Mouse (Mus musculus) stomach, embryonic 16.5 days (tissue): Measurements from ENCODE around the gene Vstm5. TPM values are rescaled to one million over a fixed set of nuclear protein-coding genes. Genes with fewer than 3 reads are reported as not detected.

ENCODE experiments used
- polyA plus RNA-seq: library from polyadenylated mRNA; unstranded; fragments of >200 nt; fragmentation: Nextera tagmentation; extraction: Ambion mirVana; gene quantifications from 2 replicates; pipeline ENCODE4 v1.2.1, GENCODE M21; 2015

Gene Vstm5
- polyA plus RNA-seq, 1 experiment from 2014 or later: 7.4 TPM

Other genes starting within 250 kb of the Vstm5 start
- 24.6 and 25.9 TPM in 2 replicates for gene Panx1, start 193.6 kb upstream of the Vstm5 start, polyA plus RNA-seq
- gene Hephl1, start 126.9 kb upstream of the Vstm5 start, polyA plus RNA-seq: 0.05 TPM in 1 of 2 replicates, not detected in the other
- 24.8 and 26.8 TPM in 2 replicates for gene Med17, start 40.9 kb downstream of the Vstm5 start, polyA plus RNA-seq
- 55.2 and 70.1 TPM in 2 replicates for gene Taf1d, start 67.2 kb downstream of the Vstm5 start, polyA plus RNA-seq
- gene 4931406C07Rik, start 67.4 kb downstream of the Vstm5 start, polyA plus RNA-seq: 8.9 and 9.0 TPM in 2 replicates
- gene Cep295, start 118.7 kb downstream of the Vstm5 start, polyA plus RNA-seq: 13.3 and 13.6 TPM in 2 replicates